ENCODE assay signal across 9 mouse cellular contexts in the genomic region with DNA sequence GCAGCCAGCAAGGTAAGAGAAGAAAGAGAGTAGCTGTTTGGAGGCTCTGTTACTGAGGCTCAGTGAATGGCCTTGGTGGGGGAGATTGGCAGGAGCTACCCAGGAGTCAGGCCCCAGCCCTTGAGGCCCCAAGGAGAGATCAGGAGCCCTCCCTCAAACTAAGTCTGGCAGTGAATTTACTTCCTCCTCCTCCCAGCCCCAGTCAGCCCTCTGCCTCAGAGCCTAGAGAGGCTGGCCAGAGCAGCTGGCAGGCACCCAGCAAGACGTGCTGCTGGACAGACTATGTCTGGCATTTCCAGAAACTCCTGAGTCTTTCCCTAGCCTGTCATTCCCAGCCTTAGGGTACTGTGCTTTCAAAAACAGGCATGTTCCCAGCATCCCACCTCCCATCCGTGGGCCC. TPM values are rescaled to one million over a fixed set of nuclear protein-coding genes. Genes with fewer than 3 reads are reported as not detected.
DNase-seq lines count a peak whose midpoint lies in the region; ATAC-seq and TF ChIP-seq lines count a peak whose summit lies in the region.
"Had no signal": no experiment of that assay in that cellular context is flagged by ENCODE, and none has a peak within 500 bp of the region (broad histone marks: within the 10 kb centered on the region; RNA-seq: fewer than 3 reads in every experiment).

No protein-coding gene starts in this region.

- POLR2A ChIA-PET in Patski (lab: Charles Lee), result interaction anchor here (0.5 kb wide), 1 partner anchor 324 kb away, joined by 3 read pairs; no protein-coding TSS in a partner anchor

- H3K36me3 ChIP-seq in hindbrain, postnatal 0 days (ENCODE audit: insufficient read depth, low read length), result no peaks in the 10 kb centered on the region
- no peaks in the 10 kb centered on the region for H3K36me3 ChIP-seq in hindbrain, embryonic 10.5 days
- no peaks in the 10 kb centered on the region for H3K36me3 ChIP-seq in midbrain, embryonic 13.5 days

- CTCF ChIA-PET in Patski (lab: Charles Lee), result interaction anchor here (0.7 to 1.6 kb wide), 5 partner anchors 10 to 54 kb away, joined by 3 to 6 read pairs (median 3); no protein-coding TSS in a partner anchor

- no peak overlapping the region for H3K4me3 ChIP-seq in hindbrain, postnatal 0 days (ENCODE audit: low read length)
- H3K4me3 ChIP-seq in hindbrain, embryonic 10.5 days, result no peak overlapping the region
- no peak overlapping the region for H3K4me3 ChIP-seq in midbrain, embryonic 13.5 days (replicated peaks)
- H3K4me3 ChIP-seq: myocyte had no signal

- H3K4me1 ChIP-seq in hindbrain, postnatal 0 days (ENCODE audit: insufficient read depth, low read length), result peaks cover 6% of the 10 kb centered on the region
- peaks cover 9% of the 10 kb centered on the region for H3K4me1 ChIP-seq in hindbrain, embryonic 10.5 days (replicated peaks)
- H3K4me1 ChIP-seq in midbrain, embryonic 13.5 days (replicated peaks), result peaks cover 5% of the 10 kb centered on the region; the same call in 1 of the 2 replicates

- H3K9me3 ChIP-seq in hindbrain, postnatal 0 days (ENCODE audit: low read length), result no peaks in the 10 kb centered on the region
- H3K9me3 ChIP-seq in hindbrain, embryonic 10.5 days, result no peaks in the 10 kb centered on the region
- H3K9me3 ChIP-seq in midbrain, embryonic 13.5 days, result no peaks in the 10 kb centered on the region

- 0 out of 2 replicates have a peak, but pooled peaks have one; percentile 21 for ATAC-seq in hindbrain, postnatal 0 days
- ATAC-seq in Patski, result peak; percentile 21
- ATAC-seq in CD4-positive, CD25-positive, alpha-beta regulatory T cell, adult 4 months, result no peak
- ATAC-seq in midbrain, embryonic 13.5 days, result no peak

- H3K27ac ChIP-seq in hindbrain, postnatal 0 days, result no peak overlapping the region
- no peak overlapping the region for H3K27ac ChIP-seq in hindbrain, embryonic 10.5 days
- no peak overlapping the region for H3K27ac ChIP-seq in midbrain, embryonic 13.5 days

- DNase-seq in hindbrain, postnatal 0 days (ENCODE audit: low spot score), result peak; percentile 52
- no peak for DNase-seq in hindbrain, embryonic 10.5 days (ENCODE audit: low spot score)
- peak; percentile 35 for DNase-seq in Patski (ENCODE audit: low read depth, low spot score)
- DNase-seq in gastrocnemius, postnatal 36 days, result peak; percentile 54 to 70
- DNase-seq in kidney, adult 9 months, result peak; percentile 33
- peak; percentile 85 to 94 for DNase-seq in lung, postnatal 4 days

- 36% methylated on average over 2 of the region's 2 CpGs for WGBS in hindbrain, postnatal 0 days
- 76% methylated on average over 2 of the region's 2 CpGs for WGBS in hindbrain, embryonic 10.5 days
- 45% methylated on average over 2 of the region's 2 CpGs for WGBS in midbrain, embryonic 13.5 days

- no peak for TF ChIP-seq CTCF in hindbrain, postnatal 0 days (IDR thresholded peaks at IDR 0.05; ENCODE audit: low read depth)
- TF ChIP-seq CTCF in Patski (IDR thresholded peaks at IDR 0.05), result no peak

- H3K4me2 ChIP-seq in hindbrain, postnatal 0 days (ENCODE audit: low read depth, low read length), result no peak overlapping the region
- no peak overlapping the region for H3K4me2 ChIP-seq in midbrain, embryonic 13.5 days (replicated peaks)

- H3K9ac ChIP-seq in hindbrain, postnatal 0 days (replicated peaks; ENCODE audit: low read length), result no peak overlapping the region
- no peak overlapping the region for H3K9ac ChIP-seq in midbrain, embryonic 13.5 days (replicated peaks)

- in situ Hi-C loops in Patski (cut with MboI; ENCODE audit: low pct_unique_long_range_greater_than_20kb), result no loop called here

- intact Hi-C loops in gastrocnemius, postnatal 36 days (cut with DNase I), result no loop called here

- H3K27me3 ChIP-seq in hindbrain, postnatal 0 days (ENCODE audit: insufficient read depth, low read length), result peaks cover 7% of the 10 kb centered on the region; the same call in 1 of the 2 replicates
- peaks cover 27% of the 10 kb centered on the region for H3K27me3 ChIP-seq in hindbrain, embryonic 10.5 days (ENCODE audit: insufficient read depth, poor library complexity, severe bottlenecking)
- no peaks in the 10 kb centered on the region for H3K27me3 ChIP-seq in Patski
- H3K27me3 ChIP-seq in midbrain, embryonic 13.5 days, result peaks cover 15% of the 10 kb centered on the region

RNA-seq across cellular contexts. Expression of a gene that starts 4.7 kb away (rescaled TPM):
- 1.5 and 3.5 TPM in 2 replicates for total RNA-seq in hindbrain, postnatal 0 days (2014; rRNA removed)
- polyA plus RNA-seq in hindbrain, postnatal 0 days (2015; fragmentation: Nextera tagmentation; extraction: Ambion mirVana), result 3.4 and 3.6 TPM in 2 replicates
- 2.3 and 3.3 TPM in 2 replicates for polyA plus RNA-seq in hindbrain, embryonic 10.5 days (2016; fragmentation: Nextera tagmentation; extraction: Ambion mirVana)
- polyA plus RNA-seq in Patski (2021), result 0.22 TPM
- 1 to 10 TPM; 1.1 TPM for total RNA-seq in gastrocnemius, postnatal 36 days (2021)
- polyA plus RNA-seq in CD4-positive, CD25-positive, alpha-beta regulatory T cell, adult 4 months (2017; shearing (Covaris generic)), result not detected
- 1.9 and 2.7 TPM in 2 replicates for polyA plus RNA-seq in midbrain, embryonic 13.5 days (2015; fragmentation: Nextera tagmentation; extraction: Ambion mirVana)

RNA-seq across cellular contexts. Expression of a gene that starts 33.5 kb away (rescaled TPM):
- total RNA-seq in hindbrain, postnatal 0 days (2014; rRNA removed), result 0.07 and 0.52 TPM in 2 replicates
- polyA plus RNA-seq in hindbrain, postnatal 0 days (2015; fragmentation: Nextera tagmentation; extraction: Ambion mirVana), result 0.51 and 0.95 TPM in 2 replicates
- 0.86 and 0.89 TPM in 2 replicates for polyA plus RNA-seq in hindbrain, embryonic 10.5 days (2016; fragmentation: Nextera tagmentation; extraction: Ambion mirVana)
- 6.6 TPM for polyA plus RNA-seq in Patski (2021)
- 10 to 100 TPM; 29.6 to 44.9 TPM for total RNA-seq in gastrocnemius, postnatal 36 days (2021)
- polyA plus RNA-seq in CD4-positive, CD25-positive, alpha-beta regulatory T cell, adult 4 months (2017; shearing (Covaris generic)), result not detected
- polyA plus RNA-seq in midbrain, embryonic 13.5 days (2015; fragmentation: Nextera tagmentation; extraction: Ambion mirVana), result 0.11 and 0.14 TPM in 2 replicates

RNA-seq across cellular contexts. Expression of a gene that starts 47.3 kb away (rescaled TPM):
- 72.3 and 74.5 TPM in 2 replicates for total RNA-seq in hindbrain, postnatal 0 days (2014; rRNA removed)
- 8.1 and 10.1 TPM in 2 replicates for polyA plus RNA-seq in hindbrain, postnatal 0 days (2015; fragmentation: Nextera tagmentation; extraction: Ambion mirVana)
- polyA plus RNA-seq in hindbrain, embryonic 10.5 days (2016; fragmentation: Nextera tagmentation; extraction: Ambion mirVana), result 6.7 and 8.2 TPM in 2 replicates
- polyA plus RNA-seq in Patski (2021), result 78.8 TPM
- 10 to 100 TPM; 19.3 to 19.6 TPM for total RNA-seq in gastrocnemius, postnatal 36 days (2021)
- polyA plus RNA-seq in CD4-positive, CD25-positive, alpha-beta regulatory T cell, adult 4 months (2017; shearing (Covaris generic)), result not detected
- 5.8 and 5.9 TPM in 2 replicates for polyA plus RNA-seq in midbrain, embryonic 13.5 days (2015; fragmentation: Nextera tagmentation; extraction: Ambion mirVana)

Comparison
In these comparisons a context has a peak if more than half of its experiments do, and no peak if none do; other contexts are left out.
1. ATAC-seq: peak in hindbrain, postnatal 0 days (single experiment) and Patski (single experiment); none in CD4-positive, CD25-positive, alpha-beta regulatory T cell, adult 4 months (single experiment) and midbrain, embryonic 13.5 days (single experiment).